Mouse (Mus musculus): ENCODE results near the gene Klk6.

Klk6 gene

GRCm38 (mm10) chr7:43855709-43856108 lies 31.4 kb downstream of the Klk6 start:
- no peak for DNase-seq (ENCODE audit: low read depth, low spot score)
- Histone ChIP-seq H3K36me3 (ENCODE audit: control insufficient read depth, insufficient read depth, low read length, poor library complexity, severe bottlenecking) (no peaks in the 10 kb centered on the region), H3K27me3 (ENCODE audit: control insufficient read depth, insufficient read depth, low read length, poor library complexity, severe bottlenecking) (no peaks in the 10 kb centered on the region)

GRCm38 (mm10) chr7:43856307-43856706 lies 32.0 kb downstream of the Klk6 start:
- no peak for DNase-seq (ENCODE audit: low read depth, low spot score)
- no peaks in the 10 kb centered on the region for H3K27me3 ChIP-seq (ENCODE audit: control insufficient read depth, insufficient read depth, low read length, poor library complexity, severe bottlenecking)
- no peaks in the 10 kb centered on the region for H3K36me3 ChIP-seq (ENCODE audit: control insufficient read depth, insufficient read depth, low read length, poor library complexity, severe bottlenecking)

GRCm38 (mm10) chr7:43857501-43857900 lies 33.2 kb downstream of the Klk6 start:
- Histone ChIP-seq H3K27me3 (ENCODE audit: control insufficient read depth, insufficient read depth, low read length, poor library complexity, severe bottlenecking) (no peaks in the 10 kb centered on the region), H3K36me3 (ENCODE audit: control insufficient read depth, insufficient read depth, low read length, poor library complexity, severe bottlenecking) (no peaks in the 10 kb centered on the region)
- DNase-seq (ENCODE audit: low read depth, low spot score) = no peak

GRCm38 (mm10) chr7:43860411-43860810 lies 36.1 kb downstream of the Klk6 start:
- DNase-seq (ENCODE audit: low read depth, low spot score) = no peak
- Histone ChIP-seq H3K36me3 (ENCODE audit: control insufficient read depth, insufficient read depth, low read length, poor library complexity, severe bottlenecking) (no peaks in the 10 kb centered on the region), H3K27me3 (ENCODE audit: control insufficient read depth, insufficient read depth, low read length, poor library complexity, severe bottlenecking) (no peaks in the 10 kb centered on the region)

GRCm38 (mm10) chr7:43873237-43873636 lies 48.9 kb downstream of the Klk6 start:
- Histone ChIP-seq H3K36me3 (ENCODE audit: control insufficient read depth, insufficient read depth, low read length, poor library complexity, severe bottlenecking) (no peaks in the 10 kb centered on the region), H3K27me3 (ENCODE audit: control insufficient read depth, insufficient read depth, low read length, poor library complexity, severe bottlenecking) (no peaks in the 10 kb centered on the region)
- peak; percentile 20 for DNase-seq (ENCODE audit: low read depth, low spot score)

- no peaks in the 10 kb centered on the region for H3K27me3 ChIP-seq (ENCODE audit: control insufficient read depth, insufficient read depth, low read length, poor library complexity, severe bottlenecking)
- H3K36me3 ChIP-seq (ENCODE audit: control insufficient read depth, insufficient read depth, low read length, poor library complexity, severe bottlenecking) = no peaks in the 10 kb centered on the region
- DNase-seq (ENCODE audit: low read depth, low spot score) = no peak
Measured at GRCm38 (mm10) chr7:43873674-43874073, 49.4 kb downstream of the Klk6 start.

GRCm38 (mm10) chr7:43874868-43875375 lies 50.6 kb downstream of the Klk6 start:
- Histone ChIP-seq H3K27me3 (ENCODE audit: control insufficient read depth, insufficient read depth, low read length, poor library complexity, severe bottlenecking) (no peaks in the 10 kb centered on the region), H3K36me3 (ENCODE audit: control insufficient read depth, insufficient read depth, low read length, poor library complexity, severe bottlenecking) (no peaks in the 10 kb centered on the region)
- DNase-seq (ENCODE audit: low read depth, low spot score) = no peak

- no peak for DNase-seq (ENCODE audit: low read depth, low spot score)
- H3K27me3 ChIP-seq (ENCODE audit: control insufficient read depth, insufficient read depth, low read length, poor library complexity, severe bottlenecking) = no peaks in the 10 kb centered on the region
- H3K36me3 ChIP-seq (ENCODE audit: control insufficient read depth, insufficient read depth, low read length, poor library complexity, severe bottlenecking) = no peaks in the 10 kb centered on the region
Measured at GRCm38 (mm10) chr7:43876444-43876843, 52.1 kb downstream of the Klk6 start.

- DNase-seq (ENCODE audit: low read depth, low spot score) = no peak
- Histone ChIP-seq H3K36me3 (ENCODE audit: control insufficient read depth, insufficient read depth, low read length, poor library complexity, severe bottlenecking) (no peaks in the 10 kb centered on the region), H3K27me3 (ENCODE audit: control insufficient read depth, insufficient read depth, low read length, poor library complexity, severe bottlenecking) (no peaks in the 10 kb centered on the region)
Measured at GRCm38 (mm10) chr7:43878281-43878680, 54.0 kb downstream of the Klk6 start.

GRCm38 (mm10) chr7:43880912-43881311 lies 56.6 kb downstream of the Klk6 start, which contains the start of gene Klk4:
Gene Klk4, plus strand, starts transcription at chr7:43881160.
- DNase-seq (ENCODE audit: low read depth, low spot score) = no peak
- Histone ChIP-seq H3K36me3 (ENCODE audit: control insufficient read depth, insufficient read depth, low read length, poor library complexity, severe bottlenecking) (no peaks in the 10 kb centered on the region), H3K27me3 (ENCODE audit: control insufficient read depth, insufficient read depth, low read length, poor library complexity, severe bottlenecking) (no peaks in the 10 kb centered on the region)
